Mouse (Mus musculus) erythroblast, embryonic 14.5 days (primary cell): Measurements from ENCODE around the gene Tapbp. TPM values are rescaled to one million over a fixed set of nuclear protein-coding genes. Genes with fewer than 3 reads are reported as not detected.

Source experiments
- H3K27me3 ChIP-seq: 2 replicates; pipeline ENCODE4 v1.6.1; 2012; ENCODE audit warnings: inconsistent platforms; ENCODE audit not compliant: control insufficient read depth
- H3K36me3 ChIP-seq: 2 replicates; pipeline ENCODE4 v1.6.1; 2012; ENCODE audit warnings: mild to moderate bottlenecking, inconsistent platforms; ENCODE audit not compliant: control insufficient read depth
- H3K4me1 ChIP-seq: 2 replicates; pipeline ENCODE4 v1.6.1; 2012; ENCODE audit warnings: inconsistent platforms; ENCODE audit not compliant: control insufficient read depth
- H3K4me3 ChIP-seq: replicated peaks from 2 replicates; pipeline ENCODE3; 2012; ENCODE audit warnings: moderate library complexity, mild to moderate bottlenecking, inconsistent platforms
- H3K9me3 ChIP-seq: 2 replicates; pipeline ENCODE4 v1.6.1; 2012; ENCODE audit warnings: low read length, inconsistent platforms, mixed read lengths; ENCODE audit not compliant: control insufficient read depth
- GATA1 ChIP-seq: IDR thresholded peaks from 2 replicates; pipeline ENCODE4 v1.6.1; 2012; ENCODE audit warnings: low read length, inconsistent platforms, mixed read lengths
- TAL1 ChIP-seq: IDR thresholded peaks from 3 replicates; pipeline ENCODE4 v1.6.1; 2012; ENCODE audit warnings: low read length, inconsistent platforms, mixed read lengths
- polyA plus RNA-seq: library from polyadenylated mRNA; stranded (reverse); fragments of >175 nt; gene quantifications from 2 replicates; pipeline ENCODE4 v1.2.3, GENCODE M21; 2012

The Tapbp gene
- polyA plus RNA-seq, 1 experiment = 21.8 TPM

- no peaks in the 10 kb centered on the region for H3K27me3 ChIP-seq
- H3K36me3 ChIP-seq = peaks cover 31% of the 10 kb centered on the region
- H3K4me1 ChIP-seq = peaks cover 67% of the 10 kb centered on the region
- peaks cover 13% of the 10 kb centered on the region for H3K9me3 ChIP-seq
- H3K4me3 ChIP-seq = peak overlapping the region; percentile 84
- TF ChIP-seq GATA1 = no peak
- TF ChIP-seq TAL1 = no peak
Measured at GRCm38 (mm10) chr17:33908331-33909076, 7.2 kb upstream of the Tapbp start.

- no peak for TF ChIP-seq TAL1
- no peak for TF ChIP-seq GATA1
- Histone ChIP-seq H3K4me1 (peaks cover 67% of the 10 kb centered on the region), H3K27me3 (no peaks in the 10 kb centered on the region), H3K36me3 (peaks cover 38% of the 10 kb centered on the region), H3K4me3 (peak within 1 kb of the TSS; percentile 84), H3K9me3 (peaks cover 13% of the 10 kb centered on the region)
Measured at GRCm38 (mm10) chr17:33909077-33909868, 6.4 kb upstream of the Tapbp start, which contains the start of gene Daxx. TSS of gene Daxx (plus strand) at chr17:33909414.

DNA sequence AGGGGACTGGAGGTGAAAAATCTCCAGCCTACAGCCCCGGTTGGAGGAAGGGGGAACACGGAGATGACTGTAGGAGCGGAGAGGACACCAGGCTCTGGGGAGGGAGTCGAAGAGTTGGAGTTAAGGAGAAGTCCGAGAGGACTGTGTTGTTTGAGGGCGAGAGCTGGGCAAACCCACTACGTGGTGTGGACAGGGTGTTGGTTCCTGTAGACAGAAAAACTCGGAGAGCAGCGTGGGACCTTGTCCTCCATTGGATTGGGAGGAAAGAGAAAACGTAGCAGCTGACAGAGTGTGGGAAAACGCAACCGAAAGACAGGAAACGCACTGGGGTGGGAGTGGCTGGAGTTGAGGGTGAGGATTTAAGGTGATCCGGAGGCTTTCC is 5.8 kb upstream of the Tapbp start:
- peak overlapping the region; percentile 84 for H3K4me3 ChIP-seq
- TF ChIP-seq TAL1 = no peak
- TF ChIP-seq GATA1 = no peak
- H3K9me3 ChIP-seq = peaks cover 13% of the 10 kb centered on the region
- H3K36me3 ChIP-seq = peaks cover 44% of the 10 kb centered on the region
- H3K27me3 ChIP-seq = no peaks in the 10 kb centered on the region
- H3K4me1 ChIP-seq = peaks cover 69% of the 10 kb centered on the region

GRCm38 (mm10) chr17:33910346-33911051 is 5.2 kb upstream of the Tapbp start:
- H3K27me3 ChIP-seq = no peaks in the 10 kb centered on the region
- peaks cover 76% of the 10 kb centered on the region for H3K4me1 ChIP-seq
- peaks cover 13% of the 10 kb centered on the region for H3K9me3 ChIP-seq
- peak overlapping the region; percentile 84 for H3K4me3 ChIP-seq
- TF ChIP-seq GATA1 (no peak), TAL1 (no peak)
- H3K36me3 ChIP-seq = peaks cover 48% of the 10 kb centered on the region

DNA sequence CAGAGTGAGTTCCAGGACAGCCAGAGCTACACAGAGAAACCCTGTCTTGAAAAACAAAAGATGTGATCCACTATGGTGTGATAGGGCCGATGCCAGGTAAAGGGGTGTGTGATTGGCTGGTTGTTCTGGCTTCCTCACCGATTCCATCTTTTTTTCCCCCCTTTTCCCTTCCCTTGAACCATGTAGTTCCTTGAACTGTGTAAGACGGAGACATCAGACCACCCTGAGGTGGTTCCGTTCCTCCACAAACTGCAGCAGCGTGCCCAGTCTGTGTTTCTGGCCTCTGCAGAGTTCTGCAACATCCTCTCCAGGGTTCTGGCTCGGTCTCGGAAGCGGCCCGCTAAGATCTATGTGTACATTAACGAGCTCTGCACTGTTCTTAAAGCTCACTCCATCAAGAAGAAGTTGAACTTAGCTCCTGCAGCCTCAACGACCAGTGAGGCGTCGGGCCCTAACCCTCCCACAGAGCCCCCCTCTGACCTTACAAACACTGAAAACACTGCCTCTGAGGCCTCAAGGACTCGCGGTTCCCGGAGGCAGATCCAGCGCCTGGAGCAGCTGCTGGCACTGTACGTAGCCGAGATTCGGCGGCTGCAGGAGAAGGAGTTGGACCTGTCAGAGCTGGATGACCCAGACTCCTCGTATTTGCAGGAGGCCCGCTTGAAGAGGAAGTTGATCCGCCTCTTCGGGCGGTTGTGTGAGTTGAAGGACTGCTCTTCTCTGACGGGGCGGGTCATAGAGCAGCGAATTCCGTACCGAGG is 4.5 kb upstream of the Tapbp start:
- Histone ChIP-seq H3K4me1 (peaks cover 74% of the 10 kb centered on the region), H3K4me3 (no peak overlapping the region)
- no peak for TF ChIP-seq TAL1
- TF ChIP-seq GATA1 = no peak

DNA sequence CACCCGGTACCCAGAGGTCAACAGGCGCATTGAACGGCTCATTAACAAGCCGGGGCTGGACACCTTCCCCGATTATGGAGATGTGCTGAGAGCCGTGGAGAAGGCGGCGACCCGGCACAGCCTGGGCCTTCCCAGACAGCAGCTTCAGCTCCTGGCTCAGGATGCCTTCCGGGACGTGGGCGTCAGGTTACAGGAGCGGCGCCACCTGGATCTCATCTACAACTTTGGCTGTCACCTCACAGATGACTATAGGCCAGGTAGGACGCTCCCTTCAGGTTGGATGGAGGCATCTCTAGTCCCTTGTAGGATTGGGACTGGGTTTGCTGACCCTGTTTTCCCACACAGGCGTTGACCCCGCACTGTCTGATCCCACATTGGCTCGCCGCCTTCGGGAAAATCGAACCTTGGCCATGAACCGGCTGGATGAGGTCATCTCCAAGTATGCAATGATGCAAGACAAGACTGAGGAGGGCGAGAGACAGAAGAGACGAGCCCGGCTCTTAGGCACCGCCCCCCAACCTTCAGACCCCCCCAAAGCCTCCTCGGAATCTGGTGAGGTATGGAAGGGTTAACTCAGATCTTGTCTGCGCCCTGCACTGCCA is 3.8 kb upstream of the Tapbp start:
- peaks cover 77% of the 10 kb centered on the region for H3K4me1 ChIP-seq
- H3K36me3 ChIP-seq = peaks cover 51% of the 10 kb centered on the region
- no peaks in the 10 kb centered on the region; the same call in 1 of the 2 replicates for H3K27me3 ChIP-seq
- TF ChIP-seq TAL1 (no peak), GATA1 (no peak)
- H3K9me3 ChIP-seq = peaks cover 18% of the 10 kb centered on the region
- H3K4me3 ChIP-seq = no peak overlapping the region

More for the DNA sequence above, 4.5 kb upstream of the Tapbp start:
- peaks cover 48% of the 10 kb centered on the region for H3K36me3 ChIP-seq
- peaks cover 13% of the 10 kb centered on the region for H3K9me3 ChIP-seq
- no peaks in the 10 kb centered on the region for H3K27me3 ChIP-seq

DNA sequence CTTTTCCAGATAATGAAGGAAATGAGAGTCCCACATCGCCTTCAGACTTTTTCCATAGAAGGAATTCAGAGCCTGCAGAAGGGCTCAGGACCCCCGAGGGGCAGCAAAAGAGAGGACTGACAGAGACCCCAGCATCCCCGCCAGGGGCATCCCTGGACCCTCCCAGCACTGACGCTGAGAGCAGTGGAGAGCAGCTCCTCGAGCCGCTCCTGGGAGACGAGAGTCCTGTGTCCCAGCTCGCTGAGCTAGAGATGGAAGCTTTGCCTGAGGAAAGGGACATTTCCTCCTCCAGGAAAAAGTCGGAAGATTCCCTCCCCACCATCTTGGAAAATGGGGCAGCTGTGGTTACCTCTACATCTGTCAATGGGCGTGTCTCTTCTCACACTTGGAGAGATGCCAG is 2.4 kb upstream of the Tapbp start:
- Histone ChIP-seq H3K9me3 (peaks cover 32% of the 10 kb centered on the region), H3K36me3 (peaks cover 65% of the 10 kb centered on the region), H3K27me3 (no peaks in the 10 kb centered on the region; the same call in 1 of the 2 replicates), H3K4me3 (no peak overlapping the region), H3K4me1 (peaks cover 83% of the 10 kb centered on the region)
- no peak for TF ChIP-seq TAL1
- TF ChIP-seq GATA1 = no peak

DNA sequence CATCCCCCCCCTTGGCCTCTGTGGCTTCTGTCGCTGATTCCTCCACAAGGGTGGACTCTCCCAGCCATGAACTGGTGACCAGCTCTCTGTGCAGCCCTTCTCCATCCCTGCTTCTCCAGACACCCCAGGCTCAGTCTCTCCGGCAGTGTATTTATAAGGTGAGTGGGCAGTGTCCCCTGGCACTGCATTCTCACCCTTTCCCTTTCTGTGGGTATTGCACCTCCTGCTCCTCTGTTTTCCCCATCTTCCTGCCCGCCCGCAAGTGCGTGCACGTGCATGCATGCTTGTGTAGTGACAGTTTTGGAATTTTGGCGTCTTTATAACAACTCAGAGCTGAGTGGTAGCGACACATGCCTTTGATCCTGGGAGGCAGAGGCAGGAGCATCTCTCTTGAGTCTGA is 1.8 kb upstream of the Tapbp start:
- Histone ChIP-seq H3K36me3 (peaks cover 71% of the 10 kb centered on the region), H3K4me1 (peaks cover 83% of the 10 kb centered on the region), H3K9me3 (peaks cover 38% of the 10 kb centered on the region), H3K4me3 (no peak overlapping the region), H3K27me3 (no peaks in the 10 kb centered on the region; the same call in 1 of the 2 replicates)
- TF ChIP-seq TAL1 (no peak), GATA1 (no peak)
